Mouse (Mus musculus) heart, postnatal 0 days (tissue): Measurements from ENCODE around the gene Cd40.

Experiments
- CTCF ChIP-seq: IDR thresholded peaks from 2 replicates; pipeline ENCODE4 v1.5.1; 2016; ENCODE audit warnings: antibody characterized with exemption, control low read depth, low read depth
- EP300 ChIP-seq: IDR thresholded peaks from 2 replicates; pipeline ENCODE4 v1.6.1; 2016; ENCODE audit warnings: antibody characterized with exemption, low read depth

- TF ChIP-seq CTCF (no peak), EP300 (no peak)
Observed at GRCm38 (mm10) chr2:165051566-165051965, 3.9 kb upstream of the Cd40 start.
